Mouse (Mus musculus) lung, embryonic 16.5 days (tissue): ENCODE measurements around the gene Ddx50. TPM values are rescaled to one million over a fixed set of nuclear protein-coding genes. Genes with fewer than 3 reads are reported as not detected.
"Not testable (repeated sequence)": the region's sequence is repeated elsewhere in the genome, so short reads cannot be mapped to it uniquely, and the experiment has no call there.

ENCODE experiments used
- ATAC-seq: fragments of 200-750 bp; cut with Nextera tagmentation; 2 replicates; pipeline ENCODE4 v1.8.0; 2017; ENCODE audit warnings: low read depth, mild to moderate bottlenecking, moderate library complexity
- H3K27ac ChIP-seq: fragments of 300-500 bp; sonication (generic); 2 replicates; pipeline ENCODE4 v1.5.1; 2014; ENCODE audit warnings: mild to moderate bottlenecking, control low read depth, low read length
- H3K27me3 ChIP-seq: fragments of 300-500 bp; sonication (generic); 2 replicates; pipeline ENCODE4 v1.6.1; 2014; ENCODE audit warnings: low read depth, low read length, mixed read lengths; ENCODE audit not compliant: control insufficient read depth, insufficient read depth
- H3K36me3 ChIP-seq: fragments of 300-500 bp; sonication (generic); 2 replicates; pipeline ENCODE4 v1.6.1; 2014; ENCODE audit warnings: low read length; ENCODE audit not compliant: control insufficient read depth, insufficient read depth
- H3K4me1 ChIP-seq: fragments of 300-500 bp; sonication (generic); replicated peaks from 2 replicates; pipeline ENCODE4 v1.6.1; 2014; ENCODE audit warnings: low read length, mixed read lengths; ENCODE audit not compliant: control insufficient read depth, insufficient read depth
- H3K4me2 ChIP-seq: fragments of 300-500 bp; sonication (generic); 2 replicates; pipeline ENCODE4 v1.6.1; 2014; ENCODE audit warnings: low read depth, low read length, control low read depth
- H3K4me3 ChIP-seq: fragments of 300-500 bp; sonication (generic); 2 replicates; pipeline ENCODE4 v1.5.1; 2014; ENCODE audit warnings: mild to moderate bottlenecking, low read length, control low read depth
- H3K9ac ChIP-seq: fragments of 300-500 bp; sonication (generic); 2 replicates; pipeline ENCODE4 v1.6.1; 2014; ENCODE audit warnings: low read length, control low read depth
- H3K9me3 ChIP-seq: fragments of 300-500 bp; sonication (generic); 2 replicates; pipeline ENCODE4 v1.6.1; 2016; ENCODE audit warnings: low read length; ENCODE audit not compliant: control insufficient read depth
- WGBS: fragments of 180-500 bp; shearing (Covaris S2); extraction: QIAGEN DNeasy Blood & Tissue Kit; methylation state at CpG from one replicate; pipeline ENCODE4 v1.1.7; 2014; 5-methylcytosine and 5-hydroxymethylcytosine counted together
- polyA plus RNA-seq: library from polyadenylated mRNA; unstranded; fragments of >200 nt; fragmentation: Nextera tagmentation; extraction: Ambion mirVana; gene quantifications from 2 replicates; pipeline ENCODE4 v1.2.1, GENCODE M21; 2015

Ddx50 gene
- polyA plus RNA-seq, 1 experiment from 2014 or later: 120 TPM

GRCm38 (mm10) chr10:62588616-62589015 is 62.4 kb downstream of the Ddx50 start:
- peaks cover 52% of the 10 kb centered on the region for H3K36me3 ChIP-seq
- no peak overlapping the region for H3K4me3 ChIP-seq
- no peaks in the 10 kb centered on the region for H3K27me3 ChIP-seq
- H3K4me1 ChIP-seq: no peaks in the 10 kb centered on the region
- no peak overlapping the region for H3K4me2 ChIP-seq
- H3K9ac ChIP-seq: no peak overlapping the region
- 64% methylated on average over 4 of the region's 4 CpGs for WGBS
- no peak overlapping the region for H3K27ac ChIP-seq
- H3K9me3 ChIP-seq: no peaks in the 10 kb centered on the region
- no peak for ATAC-seq

- H3K36me3 ChIP-seq: peaks cover 43% of the 10 kb centered on the region
- H3K9me3 ChIP-seq: no peaks in the 10 kb centered on the region
- H3K9ac ChIP-seq: no peak overlapping the region
- no peaks in the 10 kb centered on the region for H3K27me3 ChIP-seq
- no peak for ATAC-seq
- H3K27ac ChIP-seq: no peak overlapping the region
- no peaks in the 10 kb centered on the region for H3K4me1 ChIP-seq
- H3K4me3 ChIP-seq: no peak overlapping the region
- no peak overlapping the region for H3K4me2 ChIP-seq
- 79% methylated on average over 1 of the region's 1 CpGs for WGBS
These were observed 67.8 kb downstream of the Ddx50 start for GRCm38 (mm10) chr10:62583245-62583644.

- 0 out of 2 replicates have a peak, but pooled peaks cover under 1% of the 10 kb centered on the region for H3K4me1 ChIP-seq
- H3K4me3 ChIP-seq: no peak overlapping the region
- H3K9me3 ChIP-seq: no peaks in the 10 kb centered on the region
- peaks cover 37% of the 10 kb centered on the region for H3K36me3 ChIP-seq
- no peak for ATAC-seq
- WGBS: 77% methylated on average over 7 of the region's 7 CpGs
- no peak overlapping the region for H3K9ac ChIP-seq
- no peak overlapping the region for H3K4me2 ChIP-seq
- no peak overlapping the region for H3K27ac ChIP-seq
- H3K27me3 ChIP-seq: no peaks in the 10 kb centered on the region
These were observed 68.3 kb downstream of the Ddx50 start for GRCm38 (mm10) chr10:62582701-62583100.

- H3K4me1 ChIP-seq: peaks cover 5% of the 10 kb centered on the region; the same call in 1 of the 2 replicates
- no peaks in the 10 kb centered on the region for H3K9me3 ChIP-seq
- H3K36me3 ChIP-seq: peaks cover 34% of the 10 kb centered on the region
- no peak overlapping the region for H3K4me3 ChIP-seq
- no peak overlapping the region for H3K4me2 ChIP-seq
- H3K27ac ChIP-seq: no peak overlapping the region
- 89% methylated on average over 17 of the region's 17 CpGs for WGBS
- no peak for ATAC-seq
- H3K9ac ChIP-seq: no peak overlapping the region
- no peaks in the 10 kb centered on the region for H3K27me3 ChIP-seq
These were observed 68.8 kb downstream of the Ddx50 start for GRCm38 (mm10) chr10:62582263-62582662.

- not testable (repeated sequence) for H3K9ac ChIP-seq, ATAC-seq, H3K27me3 ChIP-seq, H3K9me3 ChIP-seq, H3K27ac ChIP-seq, H3K4me2 ChIP-seq, H3K4me3 ChIP-seq
- H3K4me1 ChIP-seq: peaks cover 14% of the 10 kb centered on the region
- whole genome bisulfite sequencing: 85% methylated on average over 10 of the region's 13 CpGs
- H3K36me3 ChIP-seq: peaks cover 27% of the 10 kb centered on the region
These were observed 71.9 kb downstream of the Ddx50 start for GRCm38 (mm10) chr10:62579129-62579528.

GRCm38 (mm10) chr10:62578338-62579100 is 72.5 kb downstream of the Ddx50 start, which contains the start of gene Kif1bp:
Kif1bp (minus strand) TSS chr10:62578457.
- H3K36me3 ChIP-seq: peaks cover 21% of the 10 kb centered on the region

GRCm38 (mm10) chr10:62577673-62578337 is 73.2 kb downstream of the Ddx50 start:
- Histone ChIP-seq H3K9ac (peak overlapping the region; percentile 78), H3K27ac (peak overlapping the region; percentile 45), H3K9me3 (no peaks in the 10 kb centered on the region), H3K4me1 (peaks cover 14% of the 10 kb centered on the region), H3K4me2 (peak overlapping the region; percentile 77), H3K36me3 (peaks cover 21% of the 10 kb centered on the region), H3K27me3 (no peaks in the 10 kb centered on the region), H3K4me3 (peak overlapping the region; percentile 80)
- peak; percentile 81 for ATAC-seq
- under 1% methylated on average over 54 of the region's 54 CpGs for WGBS

More at GRCm38 (mm10) chr10:62578338-62579100, 72.5 kb downstream of the Ddx50 start, which contains the start of gene Kif1bp:
- WGBS: 4% methylated on average over 33 of the region's 33 CpGs
- peak; percentile 100 for ATAC-seq
- peak within 1 kb of the TSS; percentile 45 for H3K27ac ChIP-seq
- peak within 1 kb of the TSS; percentile 78 for H3K9ac ChIP-seq
- H3K4me3 ChIP-seq: peak within 1 kb of the TSS; percentile 80
- H3K4me1 ChIP-seq: peaks cover 14% of the 10 kb centered on the region
- no peaks in the 10 kb centered on the region for H3K27me3 ChIP-seq
- peak within 1 kb of the TSS; percentile 77 for H3K4me2 ChIP-seq
- no peaks in the 10 kb centered on the region for H3K9me3 ChIP-seq

GRCm38 (mm10) chr10:62575001-62575400 is 76.0 kb downstream of the Ddx50 start:
- no peak overlapping the region for H3K9ac ChIP-seq

GRCm38 (mm10) chr10:62570126-62570871 is 80.7 kb downstream of the Ddx50 start:
- Histone ChIP-seq H3K9me3 (no peaks in the 10 kb centered on the region), H3K36me3 (peaks cover 42% of the 10 kb centered on the region), H3K4me3 (no peak overlapping the region), H3K27me3 (no peaks in the 10 kb centered on the region), H3K9ac (no peak overlapping the region), H3K4me2 (no peak overlapping the region), H3K27ac (no peak overlapping the region), H3K4me1 (no peaks in the 10 kb centered on the region)
- 85% methylated on average over 7 of the region's 7 CpGs for WGBS
- ATAC-seq: no peak

More at GRCm38 (mm10) chr10:62575001-62575400, 76.0 kb downstream of the Ddx50 start:
- no peaks in the 10 kb centered on the region for H3K27me3 ChIP-seq
- no peaks in the 10 kb centered on the region for H3K9me3 ChIP-seq
- H3K4me2 ChIP-seq: no peak overlapping the region
- no peak overlapping the region for H3K4me3 ChIP-seq
- ATAC-seq: no peak
- 91% methylated on average over 13 of the region's 13 CpGs for WGBS
- H3K36me3 ChIP-seq: peaks cover 12% of the 10 kb centered on the region
- peaks cover 14% of the 10 kb centered on the region for H3K4me1 ChIP-seq
- no peak overlapping the region for H3K27ac ChIP-seq
